Mouse (Mus musculus) heart, postnatal 0 days (tissue): ENCODE results near the gene Cd164l2. TPM values are rescaled to one million over a fixed set of nuclear protein-coding genes. Genes with fewer than 3 reads are reported as not detected.

ENCODE experiments used
- ATAC-seq: fragments of 200-750 bp; cut with Nextera tagmentation; 2 replicates; pipeline ENCODE4 v1.8.0; 2017; ENCODE audit warnings: low read depth, moderate number of reproducible peaks, moderate library complexity; ENCODE audit not compliant: insufficient read depth
- DNase-seq: peaks from one replicate; pipeline ENCODE4 v3.0.0-alpha.2; 2016; ENCODE audit warnings: low spot score
- H3K27ac ChIP-seq: fragments of 300-500 bp; sonication (generic); 2 replicates; pipeline ENCODE4 v1.5.1; 2014; ENCODE audit warnings: low read depth, mild to moderate bottlenecking
- H3K27me3 ChIP-seq: fragments of 300-500 bp; sonication (generic); 2 replicates; pipeline ENCODE4 v1.6.1; 2014; ENCODE audit warnings: low read length, mixed read lengths; ENCODE audit not compliant: control insufficient read depth, insufficient read depth
- H3K36me3 ChIP-seq: fragments of 300-500 bp; sonication (generic); replicated peaks from 2 replicates; pipeline ENCODE4 v1.6.1; 2014; ENCODE audit warnings: low read length, mixed read lengths; ENCODE audit not compliant: control insufficient read depth, insufficient read depth
- H3K4me1 ChIP-seq: fragments of 300-500 bp; sonication (generic); 2 replicates; pipeline ENCODE4 v1.6.1; 2014; ENCODE audit warnings: antibody characterized with exemption; ENCODE audit not compliant: control insufficient read depth, insufficient read depth
- H3K4me2 ChIP-seq: fragments of 300-500 bp; sonication (generic); 2 replicates; pipeline ENCODE4 v1.6.1; 2014; ENCODE audit warnings: low read depth, mild to moderate bottlenecking, low read length, moderate library complexity
- H3K4me3 ChIP-seq: fragments of 300-500 bp; sonication (generic); 2 replicates; pipeline ENCODE4 v1.5.1; 2014; ENCODE audit warnings: low read depth, low read length
- H3K9ac ChIP-seq: fragments of 300-500 bp; sonication (generic); replicated peaks from 2 replicates; pipeline ENCODE4 v1.6.1; 2014; ENCODE audit warnings: low read depth, low read length, mixed read lengths
- H3K9me3 ChIP-seq: fragments of 300-500 bp; sonication (generic); replicated peaks from 2 replicates; pipeline ENCODE4 v1.6.1; 2016; ENCODE audit warnings: low read length; ENCODE audit not compliant: control insufficient read depth
- CTCF ChIP-seq: IDR thresholded peaks from 2 replicates; pipeline ENCODE4 v1.5.1; 2016; ENCODE audit warnings: antibody characterized with exemption, control low read depth, low read depth
- EP300 ChIP-seq: IDR thresholded peaks from 2 replicates; pipeline ENCODE4 v1.6.1; 2016; ENCODE audit warnings: antibody characterized with exemption, low read depth
- WGBS: fragments of 180-500 bp; shearing (Covaris S2); extraction: QIAGEN DNeasy Blood & Tissue Kit; methylation state at CpG from one replicate; pipeline ENCODE4 v1.1.7; 2014; 5-methylcytosine and 5-hydroxymethylcytosine counted together
- polyA plus RNA-seq: library from polyadenylated mRNA; unstranded; fragments of >200 nt; fragmentation: Nextera tagmentation; extraction: Ambion mirVana; gene quantifications from 2 replicates; pipeline ENCODE4 v1.2.1, GENCODE M21; 2015
- total RNA-seq: library from RNA; depleted of rRNA; stranded (reverse); fragments of >200 nt; gene quantifications from 2 replicates; pipeline ENCODE4 v1.2.3, GENCODE M21; 2014; ENCODE audit warnings: low replicate concordance

The Cd164l2 gene
- total and polyA plus RNA-seq, 2 experiments from 2014 or later, result 0.33 TPM; not detected in 1

DNA sequence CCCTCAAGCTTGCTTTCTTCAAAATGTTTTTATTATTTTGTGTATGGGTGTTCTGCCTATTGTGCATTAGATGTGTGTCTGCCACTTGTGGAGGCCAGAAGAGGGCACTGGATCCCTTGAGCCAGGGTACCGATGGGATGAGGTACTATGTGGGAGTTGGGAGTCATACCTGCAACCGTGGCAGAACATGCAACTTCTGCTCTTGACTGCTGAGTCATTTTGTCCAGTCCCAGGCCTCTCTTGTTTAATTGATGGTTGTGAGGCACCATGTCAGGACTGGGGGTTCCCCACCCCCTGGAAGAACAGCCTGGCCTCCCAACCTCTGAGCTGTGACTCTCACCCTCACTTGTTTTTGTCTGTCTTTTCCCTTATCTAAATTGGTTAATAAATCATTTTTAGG is 52.6 kb downstream of the Cd164l2 start:
- no peaks in the 10 kb centered on the region for H3K4me1 ChIP-seq
- H3K4me2 ChIP-seq, result no peak overlapping the region
- H3K36me3 ChIP-seq, result peaks cover 47% of the 10 kb centered on the region
- 84% methylated on average over 2 of the region's 2 CpGs for WGBS
- no peak overlapping the region for H3K27ac ChIP-seq
- ATAC-seq (no peak), DNase-seq (no peak)
- H3K27me3 ChIP-seq, result no peaks in the 10 kb centered on the region
- TF ChIP-seq EP300 (no peak), CTCF (no peak)
- H3K4me3 ChIP-seq, result no peak overlapping the region
- H3K9ac ChIP-seq, result no peak overlapping the region
- H3K9me3 ChIP-seq, result no peaks in the 10 kb centered on the region

DNA sequence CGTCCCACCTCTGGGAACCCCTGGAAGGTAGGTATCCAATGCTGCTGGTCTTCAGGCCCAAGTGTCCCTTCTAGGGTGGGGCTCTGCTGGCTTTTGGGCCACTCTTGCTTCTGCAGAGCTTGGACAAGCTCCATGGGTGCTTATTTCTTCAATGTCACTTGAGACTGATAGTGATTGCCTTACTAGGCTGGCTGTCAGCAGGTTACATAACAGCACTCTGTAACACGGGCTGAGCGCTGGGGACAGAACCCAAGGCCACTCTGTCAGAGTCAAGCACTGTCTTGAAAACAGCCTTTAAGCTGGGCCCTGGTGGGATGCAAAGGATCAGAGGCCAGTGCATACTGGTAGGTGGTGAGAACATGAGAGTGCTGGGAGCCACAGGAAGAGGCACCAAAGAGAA is 53.4 kb downstream of the Cd164l2 start:
- H3K36me3 ChIP-seq, result peaks cover 48% of the 10 kb centered on the region
- TF ChIP-seq CTCF (no peak), EP300 (no peak)
- H3K9me3 ChIP-seq, result no peaks in the 10 kb centered on the region
- H3K27me3 ChIP-seq, result no peaks in the 10 kb centered on the region
- WGBS, result 86% methylated on average over 3 of the region's 3 CpGs
- no peak overlapping the region for H3K4me2 ChIP-seq
- H3K4me1 ChIP-seq, result no peaks in the 10 kb centered on the region
- DNase-seq (no peak), ATAC-seq (no peak)
- H3K4me3 ChIP-seq, result no peak overlapping the region
- H3K27ac ChIP-seq, result no peak overlapping the region
- no peak overlapping the region for H3K9ac ChIP-seq

DNA sequence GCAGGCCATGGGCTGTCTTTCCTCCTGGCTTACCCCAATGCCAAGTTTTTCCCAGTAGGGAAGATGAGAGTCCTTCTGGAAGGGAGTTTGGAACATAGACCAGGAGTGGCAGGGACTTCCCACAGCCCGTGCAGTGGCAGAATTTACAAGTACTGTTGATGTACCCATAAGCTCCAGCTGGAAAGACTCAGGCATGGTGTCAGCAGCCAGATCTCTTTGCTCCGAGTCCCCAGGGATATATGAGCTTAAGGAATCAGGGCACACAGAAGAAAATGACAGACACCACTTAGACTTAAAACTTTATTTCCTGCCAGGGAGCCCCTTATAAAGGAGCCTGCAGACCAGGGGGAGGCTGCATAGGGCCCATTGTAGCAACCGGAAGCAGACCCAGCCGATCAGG is 53.8 kb downstream of the Cd164l2 start:
- Histone ChIP-seq H3K36me3 (peaks cover 48% of the 10 kb centered on the region), H3K4me3 (no peak overlapping the region), H3K9ac (no peak overlapping the region), H3K4me1 (no peaks in the 10 kb centered on the region), H3K27ac (no peak overlapping the region), H3K27me3 (no peaks in the 10 kb centered on the region), H3K4me2 (no peak overlapping the region), H3K9me3 (no peaks in the 10 kb centered on the region)
- 81% methylated on average over 4 of the region's 4 CpGs for WGBS
- ATAC-seq (no peak), DNase-seq (no peak)
- TF ChIP-seq EP300 (no peak), CTCF (no peak)

DNA sequence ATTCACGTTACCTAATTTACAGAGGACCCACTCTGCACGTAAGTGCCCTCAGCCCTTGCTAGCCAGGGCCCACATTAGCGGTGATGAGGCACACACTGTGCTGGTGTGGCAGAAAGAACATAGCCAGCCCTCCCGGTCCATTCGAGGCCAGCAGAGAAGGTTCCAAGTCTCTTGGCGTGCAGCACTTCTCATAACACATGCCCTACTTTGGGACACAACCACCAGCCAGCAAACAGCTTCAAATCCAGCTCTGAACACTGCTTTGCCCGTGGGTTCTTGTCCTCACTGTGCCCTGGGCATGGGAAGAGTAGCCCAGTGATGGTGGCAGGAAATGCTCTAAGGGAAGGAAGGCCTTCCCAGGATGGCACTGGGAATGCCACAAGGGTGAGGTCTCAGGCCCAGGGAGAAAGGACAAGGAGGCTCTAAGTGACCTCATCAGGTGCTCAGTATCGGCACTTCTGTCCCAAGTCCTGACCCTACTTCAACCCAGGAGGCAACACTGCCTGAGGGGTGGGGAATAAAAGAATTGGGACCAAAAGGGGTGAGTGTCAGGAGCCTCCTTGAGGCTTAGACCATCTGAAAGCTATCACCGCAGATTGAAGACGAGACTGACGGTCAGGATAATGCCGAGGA is 54.4 kb downstream of the Cd164l2 start:
- Histone ChIP-seq H3K9me3 (no peaks in the 10 kb centered on the region), H3K4me3 (no peak overlapping the region), H3K36me3 (peaks cover 48% of the 10 kb centered on the region), H3K27me3 (no peaks in the 10 kb centered on the region), H3K27ac (no peak overlapping the region), H3K4me2 (no peak overlapping the region), H3K4me1 (no peaks in the 10 kb centered on the region), H3K9ac (no peak overlapping the region)
- DNase-seq (no peak), ATAC-seq (no peak)
- 92% methylated on average over 12 of the region's 12 CpGs for WGBS
- TF ChIP-seq EP300, result no peak
- no peak for TF ChIP-seq CTCF

DNA sequence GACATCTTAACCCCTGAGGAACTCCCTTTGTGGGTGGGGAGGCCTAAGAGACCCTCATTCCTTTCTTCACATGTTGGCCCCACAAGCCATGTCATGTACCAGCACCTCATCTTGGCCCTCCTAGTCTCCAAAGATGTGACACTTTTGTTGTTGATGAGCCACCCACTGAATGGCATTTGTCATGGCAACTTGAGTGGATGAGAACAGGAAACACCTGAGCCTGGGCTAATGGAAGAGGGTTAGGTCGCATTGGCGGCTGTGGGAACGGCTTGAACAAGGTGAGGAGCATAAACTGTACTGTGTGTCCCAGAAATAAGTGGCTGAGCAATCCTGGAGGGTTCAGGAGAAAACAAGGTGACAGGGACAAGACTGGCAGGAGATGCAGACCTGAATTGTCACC is 57.0 kb downstream of the Cd164l2 start:
- ATAC-seq (no peak), DNase-seq (no peak)
- H3K4me2 ChIP-seq, result no peak overlapping the region
- peaks cover 48% of the 10 kb centered on the region for H3K36me3 ChIP-seq
- H3K27me3 ChIP-seq, result no peaks in the 10 kb centered on the region
- H3K4me3 ChIP-seq, result no peak overlapping the region
- H3K4me1 ChIP-seq, result no peaks in the 10 kb centered on the region
- no peak overlapping the region; the same call in 1 of the 2 replicates for H3K27ac ChIP-seq
- TF ChIP-seq CTCF, result no peak
- TF ChIP-seq EP300, result no peak
- H3K9ac ChIP-seq, result no peak overlapping the region
- WGBS, result 84% methylated on average over 3 of the region's 3 CpGs
- no peaks in the 10 kb centered on the region for H3K9me3 ChIP-seq

DNA sequence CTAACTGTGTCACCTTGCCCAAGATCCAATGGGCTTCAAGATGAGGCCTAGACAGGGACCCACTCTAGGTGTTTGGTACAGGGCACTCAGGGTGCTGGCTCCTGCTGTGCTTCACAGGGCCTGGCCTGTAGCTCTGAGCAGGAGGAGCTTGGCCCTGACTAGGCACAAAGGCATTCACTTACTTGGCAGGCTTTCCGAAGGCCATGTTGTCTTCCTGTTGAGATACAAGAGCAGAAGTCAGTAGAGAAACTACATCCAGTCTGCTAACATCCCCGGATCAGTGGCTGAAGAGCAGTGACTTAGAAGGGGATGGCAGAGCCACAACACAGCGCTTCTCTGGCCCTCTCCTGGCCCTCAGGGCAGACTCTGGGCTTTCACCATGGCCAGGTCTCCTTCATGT is 57.7 kb downstream of the Cd164l2 start:
- Histone ChIP-seq H3K9ac (no peak overlapping the region), H3K4me2 (no peak overlapping the region), H3K27me3 (no peaks in the 10 kb centered on the region), H3K36me3 (peaks cover 48% of the 10 kb centered on the region), H3K4me1 (no peaks in the 10 kb centered on the region), H3K4me3 (no peak overlapping the region), H3K9me3 (no peaks in the 10 kb centered on the region), H3K27ac (peak overlapping the region; percentile 41)
- ATAC-seq (no peak), DNase-seq (no peak)
- WGBS, result 61% methylated on average over 3 of the region's 3 CpGs
- TF ChIP-seq CTCF, result no peak
- no peak for TF ChIP-seq EP300
